Mouse (Mus musculus): ENCODE measurements around the gene Alox12b. TPM values are rescaled to one million over a fixed set of nuclear protein-coding genes. Genes with fewer than 3 reads are reported as not detected.

Gene Alox12b
- polyA plus RNA-seq, 1 experiment from 2014 or later: not detected

DNA sequence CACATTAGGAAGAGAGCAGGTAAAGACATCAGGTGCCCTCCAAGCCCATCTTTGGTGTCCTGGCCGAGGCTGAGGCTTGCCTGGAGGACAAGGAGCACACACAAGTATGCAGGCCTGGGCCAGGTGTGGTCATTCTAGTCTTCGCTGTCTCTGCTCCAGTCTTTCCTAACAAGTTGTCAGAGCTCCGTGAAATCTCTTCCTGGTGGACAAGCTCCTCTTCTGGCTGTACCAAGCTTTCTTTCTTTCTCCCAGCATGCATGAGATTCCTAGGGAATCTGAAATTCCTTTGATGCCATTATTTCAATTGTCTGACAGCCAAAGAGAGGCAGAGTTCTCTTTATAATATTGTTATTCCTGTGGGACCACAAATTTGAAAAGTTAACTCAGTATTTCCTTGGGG is 22.7 kb downstream of the Alox12b start:
- Histone ChIP-seq H3K9ac (replicated peaks; ENCODE audit: low read depth) (no peak overlapping the region), H3K27me3 (replicated peaks; ENCODE audit: insufficient read depth, low read length) (no peaks in the 10 kb centered on the region), H3K9me3 (ENCODE audit: low read length) (no peaks in the 10 kb centered on the region), H3K4me3 (ENCODE audit: low read depth, low read length) (no peak overlapping the region), H3K27ac (ENCODE audit: low read length) (no peak overlapping the region), H3K4me1 (ENCODE audit: insufficient read depth, low read depth, low read length) (no peaks in the 10 kb centered on the region), H3K36me3 (ENCODE audit: insufficient read depth, low read length) (no peaks in the 10 kb centered on the region), H3K4me2 (replicated peaks; ENCODE audit: low read depth, low read length) (no peak overlapping the region)
- DNase-seq (ENCODE audit: low spot score): no peak
- ATAC-seq: no peak
- WGBS: 47% methylated on average over 3 of the region's 3 CpGs
- TF ChIP-seq EP300 (IDR thresholded peaks at IDR 0.05) (no peak), CTCF (IDR thresholded peaks at IDR 0.05) (no peak)

DNA sequence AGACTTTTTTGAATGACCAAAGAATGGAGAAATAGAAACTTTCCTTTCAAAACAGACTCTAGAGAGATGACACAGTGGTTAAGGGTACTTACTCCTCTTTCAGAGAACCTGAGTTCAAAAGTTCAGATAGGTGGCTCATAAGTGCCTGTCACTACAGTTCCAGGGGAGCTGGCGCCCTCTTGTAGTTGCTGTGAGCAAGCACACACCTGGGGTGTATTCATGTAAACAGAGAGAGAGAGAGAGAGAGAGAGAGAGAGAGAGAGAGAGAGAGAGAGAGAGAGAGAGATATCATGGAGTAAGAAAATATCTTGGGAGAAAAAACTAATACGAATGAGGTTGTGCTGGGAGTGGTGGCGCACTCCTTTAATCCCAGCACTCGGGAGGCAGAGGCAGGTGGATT is 23.3 kb downstream of the Alox12b start:
- Histone ChIP-seq H3K27me3 (replicated peaks; ENCODE audit: insufficient read depth, low read length) (no peaks in the 10 kb centered on the region), H3K27ac (ENCODE audit: low read length) (no peak overlapping the region), H3K9me3 (ENCODE audit: low read length) (no peaks in the 10 kb centered on the region), H3K36me3 (ENCODE audit: insufficient read depth, low read length) (no peaks in the 10 kb centered on the region), H3K4me1 (ENCODE audit: insufficient read depth, low read depth, low read length) (no peaks in the 10 kb centered on the region), H3K9ac (replicated peaks; ENCODE audit: low read depth) (no peak overlapping the region), H3K4me3 (ENCODE audit: low read depth, low read length) (no peak overlapping the region), H3K4me2 (replicated peaks; ENCODE audit: low read depth, low read length) (no peak overlapping the region)
- DNase-seq (ENCODE audit: low spot score) (no peak), ATAC-seq (no peak)
- WGBS: 74% methylated on average over 4 of the region's 4 CpGs
- TF ChIP-seq CTCF (IDR thresholded peaks at IDR 0.05): no peak
- TF ChIP-seq EP300 (IDR thresholded peaks at IDR 0.05): no peak

DNA sequence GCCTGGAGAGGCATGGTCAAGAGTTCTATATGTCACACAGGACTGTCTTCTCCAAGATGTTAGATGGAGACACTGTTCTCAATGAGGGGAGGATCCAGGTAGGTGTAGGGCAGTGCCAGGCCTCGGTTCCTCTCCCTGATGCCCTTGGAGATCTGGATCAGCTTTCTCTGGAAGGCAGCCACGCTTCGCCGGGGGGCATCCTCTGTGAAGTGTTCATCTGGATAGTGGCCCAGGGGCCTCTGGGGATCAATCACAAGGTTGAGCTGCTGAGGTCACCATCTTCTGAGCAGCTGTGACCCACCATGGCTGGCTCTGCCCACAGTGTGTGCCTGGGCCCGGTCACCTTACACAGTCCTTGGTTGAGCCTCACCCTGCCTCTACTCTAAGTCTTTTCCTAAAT is 28.2 kb downstream of the Alox12b start:
- Histone ChIP-seq H3K4me1 (ENCODE audit: insufficient read depth, low read depth, low read length) (no peaks in the 10 kb centered on the region), H3K9ac (replicated peaks; ENCODE audit: low read depth) (no peak overlapping the region), H3K27ac (ENCODE audit: low read length) (no peak overlapping the region), H3K9me3 (ENCODE audit: low read length) (no peaks in the 10 kb centered on the region), H3K4me2 (replicated peaks; ENCODE audit: low read depth, low read length) (no peak overlapping the region), H3K27me3 (replicated peaks; ENCODE audit: insufficient read depth, low read length) (no peaks in the 10 kb centered on the region), H3K36me3 (ENCODE audit: insufficient read depth, low read length) (no peaks in the 10 kb centered on the region), H3K4me3 (ENCODE audit: low read depth, low read length) (no peak overlapping the region)
- DNase-seq (ENCODE audit: low spot score): no peak
- TF ChIP-seq EP300 (IDR thresholded peaks at IDR 0.05): no peak
- TF ChIP-seq CTCF (IDR thresholded peaks at IDR 0.05): no peak
- 88% methylated on average over 5 of the region's 5 CpGs for WGBS
- ATAC-seq: no peak

GRCm38 (mm10) chr11:69185936-69186335 is 29.1 kb downstream of the Alox12b start:
- Histone ChIP-seq H3K9me3 (ENCODE audit: low read length) (no peaks in the 10 kb centered on the region), H3K27ac (ENCODE audit: low read length) (no peak overlapping the region), H3K4me2 (replicated peaks; ENCODE audit: low read depth, low read length) (no peak overlapping the region), H3K36me3 (ENCODE audit: insufficient read depth, low read length) (no peaks in the 10 kb centered on the region), H3K4me3 (ENCODE audit: low read depth, low read length) (no peak overlapping the region), H3K9ac (replicated peaks; ENCODE audit: low read depth) (no peak overlapping the region), H3K27me3 (replicated peaks; ENCODE audit: insufficient read depth, low read length) (no peaks in the 10 kb centered on the region), H3K4me1 (ENCODE audit: insufficient read depth, low read depth, low read length) (no peaks in the 10 kb centered on the region)
- ATAC-seq (no peak), DNase-seq (ENCODE audit: low spot score) (no peak)
- TF ChIP-seq EP300 (IDR thresholded peaks at IDR 0.05) (no peak), CTCF (IDR thresholded peaks at IDR 0.05) (no peak)
- 76% methylated on average over 6 of the region's 6 CpGs for WGBS

- H3K27me3 ChIP-seq (replicated peaks; ENCODE audit: insufficient read depth, low read length): peaks cover 4% of the 10 kb centered on the region
- no peak overlapping the region for H3K4me3 ChIP-seq (ENCODE audit: low read depth, low read length)
- 0% methylated on average over 1 of the region's 1 CpGs for WGBS
- H3K9ac ChIP-seq (replicated peaks; ENCODE audit: low read depth): no peak overlapping the region
- H3K9me3 ChIP-seq (ENCODE audit: low read length): no peaks in the 10 kb centered on the region
- no peak overlapping the region for H3K4me2 ChIP-seq (replicated peaks; ENCODE audit: low read depth, low read length)
- no peaks in the 10 kb centered on the region for H3K4me1 ChIP-seq (ENCODE audit: insufficient read depth, low read depth, low read length)
- no peaks in the 10 kb centered on the region for H3K36me3 ChIP-seq (ENCODE audit: insufficient read depth, low read length)
- DNase-seq (ENCODE audit: low spot score) (peak; percentile 68), ATAC-seq (no peak)
- no peak overlapping the region for H3K27ac ChIP-seq (ENCODE audit: low read length)
- peak; percentile 88 for TF ChIP-seq CTCF (IDR thresholded peaks at IDR 0.05)
- no peak for TF ChIP-seq EP300 (IDR thresholded peaks at IDR 0.05)
Measured at GRCm38 (mm10) chr11:69192840-69193239, 36.1 kb downstream of the Alox12b start.

DNA sequence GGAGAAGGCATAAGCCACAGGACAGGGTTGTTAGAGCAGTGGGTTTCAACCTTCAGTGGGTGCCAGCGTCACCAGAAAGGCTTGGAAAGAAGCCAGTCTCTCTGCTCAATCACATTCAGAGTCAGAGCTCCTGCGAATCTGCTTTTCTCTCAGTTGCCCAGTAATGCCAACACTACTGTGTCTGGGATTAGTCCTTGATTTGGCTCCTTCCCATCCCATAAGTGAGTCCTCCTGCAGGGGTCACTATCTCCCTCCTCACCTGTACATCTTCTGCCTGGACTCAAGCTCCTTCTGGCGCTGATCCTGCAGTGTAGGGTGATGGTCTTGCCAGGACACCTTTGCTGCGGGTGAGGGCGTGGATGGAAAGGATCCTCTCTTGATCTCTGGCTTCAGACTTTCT is 40.0 kb downstream of the Alox12b start:
- Histone ChIP-seq H3K4me2 (replicated peaks; ENCODE audit: low read depth, low read length) (no peak overlapping the region), H3K9me3 (ENCODE audit: low read length) (no peaks in the 10 kb centered on the region), H3K27ac (ENCODE audit: low read length) (no peak overlapping the region), H3K27me3 (replicated peaks; ENCODE audit: insufficient read depth, low read length) (peaks cover 6% of the 10 kb centered on the region), H3K4me3 (ENCODE audit: low read depth, low read length) (0 out of 2 replicates have a peak overlapping the region, but pooled peaks have one; percentile 5), H3K36me3 (ENCODE audit: insufficient read depth, low read length) (no peaks in the 10 kb centered on the region), H3K4me1 (ENCODE audit: insufficient read depth, low read depth, low read length) (no peaks in the 10 kb centered on the region), H3K9ac (replicated peaks; ENCODE audit: low read depth) (no peak overlapping the region)
- TF ChIP-seq EP300 (IDR thresholded peaks at IDR 0.05): no peak
- peak; percentile 13; the same call in 1 of the 2 replicates for TF ChIP-seq CTCF (IDR thresholded peaks at IDR 0.05)
- ATAC-seq: no peak
- peak; percentile 12 for DNase-seq (ENCODE audit: low spot score)
- WGBS: 6% methylated on average over 5 of the region's 5 CpGs

DNA sequence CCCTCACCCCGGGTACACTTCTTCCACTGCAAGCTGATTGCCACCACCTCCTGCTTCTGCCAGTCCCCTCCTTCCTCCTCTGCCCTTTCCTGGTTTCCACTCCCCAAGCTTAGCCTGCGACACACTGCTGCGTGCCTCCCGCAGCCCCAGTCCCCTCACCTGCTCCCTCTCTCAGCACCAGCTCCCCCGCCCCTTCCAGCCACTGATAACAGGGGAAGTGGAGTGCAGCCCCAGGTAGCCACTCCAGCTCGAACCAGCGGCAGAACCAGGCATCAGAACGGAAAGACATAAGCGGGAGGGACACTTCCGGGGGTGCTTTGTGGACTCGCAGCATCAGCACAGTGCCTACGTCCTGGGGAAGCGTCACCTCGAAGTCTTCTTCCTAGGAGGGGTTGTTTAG is 40.4 kb downstream of the Alox12b start:
- no peaks in the 10 kb centered on the region for H3K9me3 ChIP-seq (ENCODE audit: low read length)
- H3K9ac ChIP-seq (replicated peaks; ENCODE audit: low read depth): no peak overlapping the region
- H3K27ac ChIP-seq (ENCODE audit: low read length): no peak overlapping the region
- H3K36me3 ChIP-seq (ENCODE audit: insufficient read depth, low read length): no peaks in the 10 kb centered on the region
- H3K27me3 ChIP-seq (replicated peaks; ENCODE audit: insufficient read depth, low read length): peaks cover 6% of the 10 kb centered on the region
- peak overlapping the region; percentile 44 for H3K4me2 ChIP-seq (replicated peaks; ENCODE audit: low read depth, low read length)
- no peak for TF ChIP-seq CTCF (IDR thresholded peaks at IDR 0.05)
- no peak for TF ChIP-seq EP300 (IDR thresholded peaks at IDR 0.05)
- WGBS: 2% methylated on average over 14 of the region's 14 CpGs
- peak overlapping the region; percentile 5; the same call in 1 of the 2 replicates for H3K4me3 ChIP-seq (ENCODE audit: low read depth, low read length)
- no peak for ATAC-seq
- no peak for DNase-seq (ENCODE audit: low spot score)
- no peaks in the 10 kb centered on the region for H3K4me1 ChIP-seq (ENCODE audit: insufficient read depth, low read depth, low read length)

Data from lung, postnatal 0 days (tissue).